Mouse (Mus musculus) right cerebral cortex, adult 2 months (tissue): ENCODE results near the gene Dhx40.
"Not testable (repeated sequence)": the region's sequence is repeated elsewhere in the genome, so short reads cannot be mapped to it uniquely, and the experiment has no call there.

Experiments used
- DNase-seq, 2 experiments: peaks; one replicate each; pipeline ENCODE4 v3.0.0; 2021 to 2022; ENCODE audit warnings: low spot score in 2 of 2

The Dhx40 gene

DNA sequence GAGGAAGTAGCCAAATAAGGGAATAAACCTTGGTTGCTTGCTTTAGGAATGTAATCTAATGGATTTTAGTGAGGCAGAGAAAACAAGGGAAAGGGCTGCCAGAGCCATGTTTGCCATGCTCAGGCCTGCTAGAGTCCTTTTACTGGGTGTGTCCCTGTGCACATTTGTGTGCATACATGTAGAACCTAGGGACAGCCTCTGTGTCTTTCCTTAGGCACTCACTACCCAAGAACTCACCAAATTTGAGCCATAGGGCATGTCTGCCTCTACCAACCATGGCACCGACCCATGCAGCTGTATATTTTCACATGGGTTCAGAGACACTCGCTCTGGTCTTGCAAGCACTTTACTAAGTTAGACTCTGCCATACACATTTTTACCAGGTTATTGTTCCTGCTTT is 11.4 kb upstream of the Dhx40 start:
- no peak for DNase-seq

DNA sequence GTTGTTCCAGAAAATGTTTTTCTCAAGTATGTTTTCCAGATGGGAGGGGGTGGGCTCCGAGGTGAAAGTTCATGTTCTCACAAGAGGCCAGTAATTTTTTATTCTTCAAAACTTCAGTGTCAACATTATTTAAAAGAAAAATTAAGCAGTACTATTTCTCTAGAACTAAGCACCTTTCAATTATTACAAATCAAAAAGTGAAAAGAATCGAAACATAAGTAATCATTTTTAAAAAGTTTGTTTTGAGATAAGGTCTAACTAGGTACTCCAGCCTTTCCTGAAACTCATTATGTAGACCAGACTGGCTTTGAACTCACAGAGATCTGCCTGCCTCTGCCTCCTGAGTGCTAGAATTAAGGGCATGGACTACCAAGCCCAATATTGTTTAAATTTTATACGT is 8.7 kb upstream of the Dhx40 start:
- DNase-seq, result not testable (repeated sequence)

DNA sequence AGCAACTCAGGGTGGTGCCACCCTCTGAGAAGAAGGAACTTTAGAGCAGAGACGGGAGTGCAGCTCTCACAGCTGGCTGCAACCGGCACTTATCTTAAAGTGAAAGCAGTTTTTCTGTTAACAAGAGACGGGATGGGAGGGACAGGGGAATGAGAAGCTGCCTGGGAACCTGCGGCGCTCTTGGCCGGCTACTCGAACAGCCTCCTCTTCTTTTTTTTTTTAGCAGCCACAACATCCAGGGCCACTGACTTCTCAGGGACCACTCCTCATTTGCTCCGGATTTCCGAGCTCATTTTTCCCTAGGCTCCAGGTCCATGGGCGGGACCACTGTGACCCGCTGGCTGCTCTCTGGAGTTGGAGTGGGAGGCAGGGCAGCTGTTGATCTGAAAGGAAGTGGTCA is 6.9 kb upstream of the Dhx40 start:
- DNase-seq, result not testable (repeated sequence)

DNA sequence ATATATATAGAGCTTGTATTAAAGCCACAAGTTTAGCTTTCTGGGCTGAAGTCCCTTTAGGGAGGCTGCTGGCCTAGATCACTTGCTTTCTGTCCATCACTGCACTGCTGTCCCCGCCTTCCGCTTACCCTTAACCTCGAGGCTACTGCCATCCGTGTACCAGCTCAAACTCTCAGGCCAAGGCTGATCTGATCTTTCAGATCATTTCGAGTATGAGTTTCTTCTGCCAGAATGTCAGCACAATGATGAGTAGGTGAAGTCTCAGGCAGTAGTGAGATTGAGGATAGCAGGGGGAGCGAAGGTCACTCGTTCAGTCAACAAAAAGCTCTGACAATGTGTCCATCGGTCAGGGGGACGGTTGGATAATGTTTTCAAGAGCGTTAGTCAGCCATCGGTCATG is 5.7 kb upstream of the Dhx40 start:
- not testable (repeated sequence) for DNase-seq

- DNase-seq, result no peak
Observed at GRCm38 (mm10) chr11:86811326-86811630, 3.7 kb upstream of the Dhx40 start.

DNA sequence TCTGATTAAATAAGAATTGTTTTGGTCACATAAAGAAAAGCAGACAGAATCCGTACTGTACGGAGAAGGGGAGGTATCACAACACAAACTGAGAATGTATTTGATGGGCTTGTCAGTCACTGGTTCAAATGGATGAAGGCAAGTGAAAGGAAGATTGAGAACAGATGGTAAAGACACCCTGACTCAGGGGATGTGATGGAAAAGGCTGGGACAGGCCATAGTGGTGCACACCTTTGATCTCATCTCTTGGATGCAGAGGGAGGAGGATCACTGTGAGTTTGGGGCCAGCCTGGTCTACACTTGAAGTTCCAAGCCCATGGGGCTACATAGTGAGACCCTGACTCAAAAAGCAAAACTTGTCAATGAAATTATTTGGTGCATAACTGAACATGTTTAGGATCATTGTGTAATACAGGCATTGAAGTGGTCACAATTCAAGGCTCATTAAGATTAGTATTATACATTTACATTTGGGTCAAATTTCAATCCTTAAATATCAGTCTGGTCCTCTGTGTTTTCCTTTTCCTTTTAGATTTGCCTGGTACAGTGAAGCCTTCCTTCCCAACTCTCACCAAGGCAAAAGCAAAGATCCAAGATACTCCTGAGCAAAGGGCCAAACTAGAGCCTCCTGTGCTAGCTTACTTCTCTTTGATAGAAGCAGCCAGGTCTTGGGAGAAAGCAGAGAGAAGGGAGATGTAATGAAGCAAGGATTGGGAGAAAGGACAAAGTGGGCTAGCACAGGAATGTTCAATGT is 3.2 kb upstream of the Dhx40 start:
- DNase-seq, result no peak

- no peak for DNase-seq
Observed at GRCm38 (mm10) chr11:86809828-86810227, 2.3 kb upstream of the Dhx40 start.

DNA sequence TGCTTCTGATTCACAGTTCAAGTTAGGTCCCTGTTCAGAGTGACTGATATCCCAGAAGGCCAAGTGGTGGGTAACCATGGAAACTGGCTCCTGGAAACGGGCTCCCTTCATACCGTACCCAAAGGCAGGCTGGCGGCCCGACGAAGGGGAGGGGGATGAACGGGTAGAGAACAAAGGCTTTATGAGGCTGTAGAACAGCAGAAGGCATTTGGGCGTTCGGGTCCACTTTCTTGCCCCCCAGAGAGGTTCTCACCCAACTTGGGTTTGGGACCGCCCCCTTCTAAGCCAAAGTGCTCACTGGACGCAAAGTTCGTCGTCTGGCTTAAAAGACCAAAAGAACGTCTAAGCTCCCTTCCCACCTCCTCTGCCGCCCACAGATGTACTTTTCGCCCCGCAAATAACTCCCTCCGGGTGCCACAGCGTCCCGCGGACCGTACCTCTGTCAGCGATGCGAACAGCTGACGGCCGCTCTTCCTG is 507 bp downstream of the Dhx40 start:
- DNase-seq, result peak; percentile 56 to 63

DNA sequence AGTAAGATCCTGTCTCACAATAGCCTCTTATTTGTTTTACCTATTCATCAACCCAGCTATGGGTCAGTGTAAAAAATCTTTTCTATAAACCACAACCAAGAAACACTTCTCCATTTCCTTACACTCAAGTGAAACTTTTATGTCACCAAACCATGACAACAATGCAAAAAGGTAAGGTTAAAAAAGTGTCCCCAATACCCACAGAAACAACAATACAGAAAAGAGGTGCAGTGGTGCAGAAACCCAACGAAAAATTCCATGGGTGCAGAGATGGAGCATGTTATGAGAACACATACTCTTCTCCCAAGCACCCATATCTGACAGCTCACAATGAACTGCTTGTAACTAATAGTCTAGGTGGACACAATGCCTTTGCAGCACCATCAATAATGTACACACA is 13.4 kb downstream of the Dhx40 start:
- DNase-seq, result no peak

GRCm38 (mm10) chr11:86787436-86787835 is 20.1 kb downstream of the Dhx40 start:
- DNase-seq, result not testable (repeated sequence)

DNA sequence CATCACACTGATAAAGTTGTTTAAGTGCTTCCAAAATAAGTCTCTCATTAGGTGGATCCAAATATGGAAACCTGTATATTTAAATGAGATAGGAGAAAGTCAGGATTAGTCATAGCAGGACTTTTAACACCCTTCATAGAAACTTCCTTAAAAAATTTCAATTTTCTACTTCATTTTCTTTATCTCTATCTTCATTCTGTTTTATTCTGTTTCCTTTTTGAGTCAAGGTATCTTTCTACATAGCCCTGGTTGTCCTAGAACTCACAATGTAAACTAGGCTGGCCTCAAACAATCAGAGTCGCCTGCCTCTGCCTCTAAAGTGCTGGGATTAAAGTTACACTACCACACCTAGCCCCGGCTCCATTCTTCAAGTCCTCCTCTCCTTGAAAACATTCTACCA is 21.8 kb downstream of the Dhx40 start:
- DNase-seq, result no peak

DNA sequence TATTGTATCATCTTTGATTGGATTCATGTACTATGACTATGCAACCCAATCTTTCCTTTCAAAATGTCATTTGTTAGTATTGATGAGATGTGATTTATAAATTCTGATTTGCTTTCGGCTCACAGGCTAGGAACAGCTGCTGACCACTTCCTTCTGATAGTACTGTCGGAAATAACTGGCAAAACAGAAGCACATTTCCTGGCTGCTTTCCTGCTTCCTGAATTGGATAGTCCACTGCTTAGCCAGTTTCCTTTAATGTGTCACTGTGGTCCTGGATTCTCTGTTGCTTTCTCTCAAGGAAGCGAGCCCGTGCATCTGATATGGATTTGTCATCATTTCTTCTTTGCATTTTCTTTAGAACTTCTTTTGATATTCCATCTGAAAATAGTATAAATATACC is 37.7 kb downstream of the Dhx40 start:
- no peak for DNase-seq

GRCm38 (mm10) chr11:86764501-86764900 is 43.0 kb downstream of the Dhx40 start:
- no peak for DNase-seq

GRCm38 (mm10) chr11:86763127-86763526 is 44.4 kb downstream of the Dhx40 start:
- DNase-seq, result not testable (repeated sequence)

DNA sequence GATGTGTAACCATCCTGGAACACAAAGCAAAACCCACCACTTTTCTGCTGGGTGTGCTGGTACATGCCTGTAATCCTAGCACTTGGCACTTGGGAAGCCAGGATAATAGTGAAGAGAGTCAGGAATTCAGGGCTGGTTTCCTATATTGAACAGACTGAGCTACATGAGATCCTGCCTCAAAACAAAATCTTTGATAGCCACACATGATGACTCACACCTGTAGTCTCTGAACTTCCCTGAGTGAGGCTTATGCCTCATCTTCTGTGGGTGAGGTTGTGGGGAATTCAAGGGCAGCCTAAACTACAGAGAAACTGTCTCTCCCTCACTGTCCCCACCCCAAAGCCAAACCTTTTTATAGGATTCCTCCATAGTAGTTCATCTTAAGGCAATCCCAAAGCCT is 47.2 kb downstream of the Dhx40 start:
- DNase-seq, result no peak

- DNase-seq, result no peak
Observed at GRCm38 (mm10) chr11:86759886-86760285, 47.7 kb downstream of the Dhx40 start.

DNA sequence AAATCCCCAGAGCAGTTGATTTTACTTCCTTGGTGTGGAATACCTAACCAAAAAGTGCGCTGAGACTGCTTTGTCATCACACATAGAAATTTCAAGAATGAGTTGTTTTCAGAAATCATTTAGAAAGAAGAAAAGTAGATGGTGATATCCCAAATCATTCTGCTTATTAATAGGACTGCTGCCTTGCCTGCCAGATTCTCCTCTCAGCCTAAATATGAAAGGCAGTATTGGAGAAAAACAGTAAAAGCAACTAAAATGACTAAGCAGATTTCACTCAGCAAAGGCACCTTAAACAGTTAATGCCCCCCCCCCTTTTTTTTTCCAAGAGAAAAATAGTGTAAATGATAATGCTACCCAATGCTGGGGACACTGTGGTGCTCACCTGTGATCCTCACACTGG is 48.3 kb downstream of the Dhx40 start:
- no peak for DNase-seq

DNA sequence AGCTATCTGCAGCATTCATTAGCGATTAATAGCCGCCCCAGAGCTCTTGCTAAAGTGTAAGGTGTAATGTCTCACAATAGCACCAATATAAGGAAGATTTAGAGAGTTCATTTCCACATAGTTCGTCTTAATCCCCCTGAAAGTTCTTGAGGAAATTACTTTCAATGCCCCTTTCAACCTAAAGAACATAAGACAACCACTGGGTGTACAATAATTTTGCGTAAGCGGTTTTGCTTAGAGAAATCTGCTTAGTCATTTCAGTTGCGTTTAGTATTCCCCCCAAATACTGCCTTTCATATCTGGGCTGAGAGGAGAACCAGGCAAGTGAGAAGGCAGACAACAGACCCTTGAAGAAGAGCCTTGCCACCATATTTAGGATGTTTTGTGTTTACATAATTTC is 49.0 kb downstream of the Dhx40 start:
- DNase-seq, result no peak

DNA sequence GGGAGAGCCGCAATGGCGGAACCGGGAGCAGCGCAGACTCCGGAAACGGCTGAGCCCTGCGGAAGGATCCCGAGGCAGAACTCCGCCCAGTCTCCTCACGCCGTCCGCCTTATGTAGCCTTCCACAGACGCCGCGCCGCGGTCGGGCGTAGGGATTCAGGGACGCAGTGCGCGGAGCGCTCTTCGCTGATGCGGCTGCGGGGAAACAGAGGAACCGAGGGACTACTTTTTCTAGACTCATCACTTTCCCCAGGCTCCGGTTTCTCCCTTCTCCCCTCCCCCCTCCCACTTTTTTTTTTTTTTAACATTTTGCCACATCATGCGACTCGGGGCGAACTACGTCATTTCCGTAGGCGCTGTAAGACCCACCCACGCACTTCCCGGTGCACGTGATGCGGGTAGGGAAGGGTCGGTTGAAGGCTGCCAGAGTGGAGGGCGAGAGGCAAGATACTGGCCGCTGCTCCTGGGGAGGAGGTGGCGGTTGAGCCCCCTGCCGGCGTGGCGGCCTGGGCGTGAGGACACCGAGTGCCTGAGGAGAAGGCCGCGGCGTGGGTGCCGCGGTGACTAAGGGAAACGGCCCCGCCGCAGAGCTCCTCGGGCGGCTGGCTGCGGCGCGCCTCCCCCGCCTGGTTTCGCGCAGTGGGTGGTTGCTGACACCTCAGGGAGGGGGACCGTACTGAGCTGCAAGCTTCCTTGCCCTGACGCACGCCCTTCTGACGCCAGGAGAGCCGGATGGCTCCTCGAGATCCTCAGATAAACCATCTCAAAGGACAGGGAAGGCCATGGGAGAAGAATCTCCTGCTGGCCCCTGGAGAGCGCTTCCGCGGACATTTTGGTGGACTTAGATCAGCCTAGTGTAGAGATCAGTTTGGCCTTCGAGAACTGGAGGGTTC is 49.8 kb downstream of the Dhx40 start, which contains the start of gene Cltc:
Gene Cltc (minus strand): TSS at position 86 of the 892 bp plus-strand sequence.
- DNase-seq, result peak; percentile 95 to 97

DNA sequence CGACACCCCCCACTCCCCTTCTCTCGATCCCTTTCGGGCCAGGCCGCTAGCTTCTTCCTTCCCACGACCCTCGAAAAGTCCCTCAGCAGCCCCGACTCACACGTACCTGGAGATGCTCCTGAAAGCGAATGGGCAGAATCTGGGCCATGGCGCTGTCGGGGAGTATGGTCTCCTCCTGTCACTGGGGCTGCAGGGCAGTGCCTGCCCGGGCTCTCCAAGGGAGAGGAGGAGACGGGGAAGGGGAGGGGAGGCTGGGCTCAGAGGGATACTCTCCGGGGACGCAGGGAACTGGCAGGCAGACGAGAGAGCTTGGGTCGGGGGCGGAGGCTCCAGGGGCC is 50.4 kb downstream of the Dhx40 start:
- DNase-seq, result no peak

DNA sequence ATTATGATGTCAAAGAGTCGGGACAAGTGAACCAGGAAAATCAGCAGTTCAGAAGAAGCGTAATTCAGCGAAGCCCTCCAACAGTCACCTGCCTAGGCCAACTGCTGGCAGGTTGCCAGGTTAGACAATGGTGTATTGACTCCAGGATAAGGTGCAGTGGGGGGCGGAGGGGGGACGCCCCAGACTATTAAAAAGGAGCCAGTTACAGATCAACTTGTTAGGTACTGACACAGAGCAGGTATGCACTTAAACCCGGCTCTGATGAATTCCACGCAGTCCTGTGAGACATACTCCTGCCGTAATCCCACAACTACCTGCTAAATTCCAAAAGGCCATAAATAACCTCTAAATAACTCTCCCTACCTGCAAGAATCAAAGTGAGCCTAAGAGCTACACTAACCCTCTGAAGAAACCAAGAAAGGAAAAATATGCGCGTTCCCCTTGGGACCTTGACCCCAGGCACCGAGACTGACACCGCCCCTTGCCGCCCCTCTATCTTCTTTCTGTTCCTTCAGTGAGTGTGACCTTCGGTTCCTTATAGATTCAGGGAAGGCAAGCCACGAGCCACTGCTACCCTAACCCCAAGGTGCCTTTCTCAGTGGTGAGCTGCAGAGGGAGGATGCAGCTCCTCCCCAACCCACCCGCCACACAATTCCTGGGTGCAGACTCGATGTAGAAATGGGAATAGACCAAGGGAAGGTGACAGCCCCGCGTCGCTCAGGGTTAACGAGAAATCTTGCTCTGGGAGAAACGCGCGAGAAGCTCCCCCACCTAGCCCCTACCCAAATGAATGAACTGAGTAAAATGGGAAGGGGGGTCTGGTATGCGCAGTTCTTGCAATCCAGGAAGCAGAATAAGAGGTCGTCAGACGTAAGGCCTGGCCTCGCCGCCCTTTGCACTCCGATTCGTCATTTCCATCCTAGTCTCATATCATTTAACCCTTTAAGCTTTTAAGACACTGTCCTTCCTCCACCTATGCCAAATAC is 51.1 kb downstream of the Dhx40 start:
- DNase-seq, result peak in 1 of 2 experiments; percentile 53

- no peak for DNase-seq
Observed at GRCm38 (mm10) chr11:86752404-86752803, 55.1 kb downstream of the Dhx40 start.
